Mouse (Mus musculus) intestine, embryonic 16.5 days (tissue): Measurements from ENCODE around the gene Cdk5rap1. TPM values are rescaled to one million over a fixed set of nuclear protein-coding genes. Genes with fewer than 3 reads are reported as not detected.
"Not testable (repeated sequence)": the region's sequence is repeated elsewhere in the genome, so short reads cannot be mapped to it uniquely, and the experiment has no call there.

ENCODE experiments used
- ATAC-seq: fragments of 200-750 bp; cut with Nextera tagmentation; 2 replicates; pipeline ENCODE4 v1.8.0; 2017; ENCODE audit warnings: moderate TSS enrichment, moderate library complexity
- H3K27ac ChIP-seq: fragments of 300-500 bp; sonication (generic); 2 replicates; pipeline ENCODE4 v1.5.1; 2014; ENCODE audit warnings: mild to moderate bottlenecking, low read length
- H3K27me3 ChIP-seq: fragments of 300-500 bp; sonication (generic); replicated peaks from 2 replicates; pipeline ENCODE4 v1.6.1; 2014; ENCODE audit warnings: low read length, control low read depth, mixed read lengths; ENCODE audit not compliant: control insufficient read depth, insufficient read depth
- H3K36me3 ChIP-seq: fragments of 300-500 bp; sonication (generic); 2 replicates; pipeline ENCODE4 v1.6.1; 2014; ENCODE audit warnings: low read length, control low read depth; ENCODE audit not compliant: control insufficient read depth, insufficient read depth
- H3K4me1 ChIP-seq: fragments of 300-500 bp; sonication (generic); 2 replicates; pipeline ENCODE4 v1.6.1; 2014; ENCODE audit warnings: low read length, control low read depth, mixed read lengths; ENCODE audit not compliant: control insufficient read depth, insufficient read depth
- H3K4me2 ChIP-seq: fragments of 300-500 bp; sonication (generic); 2 replicates; pipeline ENCODE4 v1.6.1; 2014; ENCODE audit warnings: low read depth, low read length, control low read depth
- H3K4me3 ChIP-seq: fragments of 300-500 bp; sonication (generic); 2 replicates; pipeline ENCODE4 v1.5.1; 2014; ENCODE audit warnings: mild to moderate bottlenecking, low read length
- H3K9ac ChIP-seq: fragments of 300-500 bp; sonication (generic); 2 replicates; pipeline ENCODE4 v1.6.1; 2014; ENCODE audit warnings: low read depth, low read length
- H3K9me3 ChIP-seq: fragments of 300-500 bp; sonication (generic); 2 replicates; pipeline ENCODE4 v1.6.1; 2016; ENCODE audit warnings: low read length, control low read depth; ENCODE audit not compliant: control insufficient read depth
- WGBS: fragments of 180-500 bp; shearing (Covaris S2); extraction: QIAGEN DNeasy Blood & Tissue Kit; methylation state at CpG from one replicate; pipeline ENCODE4 v1.1.7; 2014; 5-methylcytosine and 5-hydroxymethylcytosine counted together
- polyA plus RNA-seq: library from polyadenylated mRNA; unstranded; fragments of >200 nt; fragmentation: Nextera tagmentation; extraction: Ambion mirVana; gene quantifications from 2 replicates; pipeline ENCODE4 v1.2.1, GENCODE M21; 2015

Cdk5rap1 gene
- polyA plus RNA-seq, 1 experiment from 2014 or later = 18.1 TPM

DNA sequence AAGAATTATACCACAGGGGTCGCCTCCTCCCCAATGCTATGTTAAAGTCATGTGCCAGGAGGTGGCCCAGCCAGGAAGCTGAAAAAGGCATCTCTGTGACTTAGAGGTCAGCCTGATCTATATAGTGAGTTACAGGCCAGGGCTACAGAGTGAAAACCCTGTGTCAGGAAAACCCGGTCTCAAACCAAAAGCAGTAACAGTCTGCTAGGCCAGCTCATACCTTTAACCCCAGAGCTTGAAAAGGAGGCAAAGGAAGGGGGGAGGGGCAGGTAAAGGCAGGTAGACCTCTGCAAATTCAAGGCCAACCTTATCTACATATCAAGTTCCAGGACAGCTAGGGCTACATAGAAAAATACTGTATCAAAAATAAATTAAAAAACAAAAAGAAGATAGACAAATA, 33.5 kb downstream of the Cdk5rap1 start:
- no peak overlapping the region for H3K9ac ChIP-seq
- H3K27me3 ChIP-seq = no peaks in the 10 kb centered on the region
- H3K27ac ChIP-seq = no peak overlapping the region
- no peak for ATAC-seq
- H3K36me3 ChIP-seq = no peaks in the 10 kb centered on the region; the same call in 1 of the 2 replicates
- WGBS = 73% methylated on average over 2 of the region's 2 CpGs
- no peak overlapping the region for H3K4me3 ChIP-seq
- H3K4me1 ChIP-seq = no peaks in the 10 kb centered on the region
- H3K9me3 ChIP-seq = no peaks in the 10 kb centered on the region
- no peak overlapping the region for H3K4me2 ChIP-seq

DNA sequence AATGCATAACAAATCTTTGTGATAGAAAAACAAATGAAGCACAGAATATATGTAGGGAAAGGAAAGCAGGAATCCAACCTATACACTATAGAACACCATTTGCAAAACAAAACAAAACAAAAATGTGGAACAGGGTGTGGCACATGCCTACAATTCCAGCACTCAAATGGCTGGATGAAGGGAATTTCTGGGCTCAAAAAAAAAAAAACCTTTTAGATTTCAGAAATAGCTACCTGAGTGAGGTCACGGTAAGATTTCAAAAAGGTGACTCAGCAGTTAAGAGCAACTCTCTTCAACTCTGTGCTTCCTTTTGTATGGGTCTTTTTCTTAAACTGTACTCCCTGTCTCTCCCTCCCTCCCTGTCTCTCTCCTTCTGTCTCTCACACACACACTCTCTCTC, 34.6 kb downstream of the Cdk5rap1 start:
- H3K4me3 ChIP-seq = no peak overlapping the region
- no peaks in the 10 kb centered on the region for H3K9me3 ChIP-seq
- 80% methylated on average over 1 of the region's 1 CpGs for WGBS
- no peaks in the 10 kb centered on the region; the same call in 1 of the 2 replicates for H3K36me3 ChIP-seq
- ATAC-seq = no peak
- no peak overlapping the region for H3K9ac ChIP-seq
- no peak overlapping the region for H3K27ac ChIP-seq
- H3K4me1 ChIP-seq = no peaks in the 10 kb centered on the region
- no peaks in the 10 kb centered on the region for H3K27me3 ChIP-seq
- no peak overlapping the region for H3K4me2 ChIP-seq

DNA sequence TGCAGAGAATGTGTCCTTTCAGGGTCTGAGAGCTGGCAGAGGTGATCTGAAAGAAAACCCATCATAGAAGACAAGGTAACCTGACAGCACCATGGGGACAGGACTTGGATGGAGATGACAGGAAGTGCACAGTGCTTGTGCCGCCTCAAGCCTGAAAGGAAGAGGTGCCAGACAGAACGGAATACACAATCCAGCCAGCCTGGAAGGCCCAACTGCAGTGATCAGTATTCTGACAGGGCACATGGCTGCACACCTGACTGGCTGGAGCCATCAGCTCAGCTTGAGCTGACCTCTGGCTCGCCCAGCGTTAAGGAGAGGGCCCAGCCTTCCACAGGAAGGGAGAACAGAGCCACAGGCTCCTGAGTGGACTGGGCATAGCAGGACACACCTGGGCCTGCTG, 37.2 kb downstream of the Cdk5rap1 start:
- no peaks in the 10 kb centered on the region; the same call in 1 of the 2 replicates for H3K36me3 ChIP-seq
- no peak overlapping the region for H3K4me3 ChIP-seq
- no peak overlapping the region for H3K4me2 ChIP-seq
- no peaks in the 10 kb centered on the region for H3K9me3 ChIP-seq
- H3K27ac ChIP-seq = no peak overlapping the region
- H3K9ac ChIP-seq = no peak overlapping the region
- H3K27me3 ChIP-seq = no peaks in the 10 kb centered on the region
- 80% methylated on average over 4 of the region's 4 CpGs for WGBS
- H3K4me1 ChIP-seq = no peaks in the 10 kb centered on the region
- no peak for ATAC-seq

DNA sequence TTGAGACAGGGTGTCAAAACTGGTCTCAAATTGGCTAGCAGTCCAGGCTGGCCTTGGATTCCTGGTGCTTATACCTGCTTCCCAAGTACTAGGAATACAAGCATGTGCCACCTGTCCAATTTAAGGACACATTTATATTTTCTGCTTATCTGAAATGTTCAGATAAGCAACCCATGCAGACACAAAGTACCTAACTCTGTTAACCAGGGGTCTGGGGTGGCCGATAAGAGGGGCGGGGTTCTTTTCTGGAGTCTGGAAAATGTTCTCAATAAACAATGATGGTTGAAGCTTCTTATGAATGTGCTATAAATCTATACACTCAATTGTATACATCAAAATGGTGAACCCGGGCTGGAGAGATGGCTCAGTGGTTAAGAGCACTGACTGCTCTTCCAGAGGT, 46.0 kb downstream of the Cdk5rap1 start:
- ATAC-seq = no peak
- Histone ChIP-seq H3K4me2 (no peak overlapping the region), H3K4me1 (no peaks in the 10 kb centered on the region), H3K4me3 (no peak overlapping the region), H3K9ac (no peak overlapping the region), H3K36me3 (no peaks in the 10 kb centered on the region), H3K27ac (no peak overlapping the region), H3K9me3 (no peaks in the 10 kb centered on the region), H3K27me3 (no peaks in the 10 kb centered on the region)
- WGBS = 55% methylated on average over 3 of the region's 3 CpGs

DNA sequence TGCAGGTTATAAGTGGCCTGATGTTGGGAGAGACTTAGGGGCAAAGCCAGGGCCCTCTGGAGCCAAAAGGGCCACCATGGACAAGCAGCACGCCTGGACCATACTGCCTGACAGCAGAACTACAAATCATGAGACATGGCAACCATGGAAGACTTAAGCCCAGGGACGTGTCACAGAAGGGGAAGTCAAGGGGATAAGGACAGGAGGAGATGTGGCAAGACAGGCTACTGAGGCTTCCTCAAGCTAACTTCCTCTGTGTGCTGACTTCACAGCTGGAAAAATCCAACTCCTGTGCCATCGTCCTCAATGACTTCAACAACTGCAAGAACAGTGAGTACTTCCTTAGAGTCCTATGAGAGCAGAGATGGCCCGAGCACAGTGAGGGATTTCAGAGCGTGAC, 59.0 kb downstream of the Cdk5rap1 start:
- H3K4me3 ChIP-seq, ATAC-seq, H3K4me2 ChIP-seq, H3K27me3 ChIP-seq, H3K4me1 ChIP-seq, H3K9ac ChIP-seq, H3K9me3 ChIP-seq, H3K36me3 ChIP-seq, H3K27ac ChIP-seq: not testable (repeated sequence)
- 71% methylated on average over 5 of the region's 5 CpGs for WGBS

DNA sequence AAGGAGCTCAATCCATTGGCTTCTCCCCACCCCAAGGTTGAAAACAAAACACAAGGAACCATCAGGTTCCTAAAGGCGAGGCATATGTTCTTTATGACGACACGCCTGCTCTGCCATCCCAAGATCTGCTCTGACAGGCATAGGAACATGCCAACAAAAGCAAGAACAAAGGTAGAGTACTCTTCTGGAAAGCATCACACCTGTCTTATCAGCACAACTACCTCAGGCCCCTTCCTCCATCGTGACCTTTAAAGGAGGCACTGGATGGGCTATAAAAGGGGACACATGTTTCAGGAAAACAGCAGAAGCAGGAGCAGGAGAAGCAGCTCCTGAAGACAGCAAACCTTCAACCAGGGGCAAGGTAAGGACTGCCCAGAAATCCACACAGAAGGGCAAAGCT, 65.9 kb downstream of the Cdk5rap1 start, which contains the start of gene Bpifb9b:
Bpifb9b (plus strand) TSS at position 301 of the 400 bp plus-strand sequence.
- not testable (repeated sequence) for H3K27ac ChIP-seq, H3K27me3 ChIP-seq, H3K36me3 ChIP-seq, H3K4me2 ChIP-seq, H3K9me3 ChIP-seq, H3K4me3 ChIP-seq, H3K4me1 ChIP-seq, H3K9ac ChIP-seq, ATAC-seq
- 75% methylated on average over 4 of the region's 4 CpGs for WGBS

DNA sequence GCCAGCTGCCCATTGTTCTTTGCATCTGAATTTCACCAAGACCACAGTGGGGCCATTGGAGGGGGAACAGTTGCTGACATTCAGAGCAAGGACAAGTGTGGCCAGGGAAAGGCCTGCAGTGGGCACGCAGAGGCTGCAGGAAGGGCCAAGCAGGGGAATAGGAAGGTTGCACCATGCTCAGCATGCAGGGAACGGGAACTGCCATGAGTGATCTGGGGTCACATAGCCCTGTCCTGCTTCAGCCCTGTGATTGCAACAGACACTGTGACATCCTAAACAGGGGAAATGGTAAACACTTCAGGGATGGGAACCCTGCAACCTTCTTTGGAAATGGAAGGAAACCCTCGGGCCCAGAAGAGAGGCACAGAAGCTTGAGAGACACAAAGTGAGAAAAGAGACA, 68.2 kb downstream of the Cdk5rap1 start:
- not testable (repeated sequence) for H3K27me3 ChIP-seq, H3K4me2 ChIP-seq, H3K4me1 ChIP-seq, ATAC-seq, H3K36me3 ChIP-seq, H3K27ac ChIP-seq, H3K9me3 ChIP-seq, H3K9ac ChIP-seq, H3K4me3 ChIP-seq
- 81% methylated on average over 1 of the region's 3 CpGs for WGBS

DNA sequence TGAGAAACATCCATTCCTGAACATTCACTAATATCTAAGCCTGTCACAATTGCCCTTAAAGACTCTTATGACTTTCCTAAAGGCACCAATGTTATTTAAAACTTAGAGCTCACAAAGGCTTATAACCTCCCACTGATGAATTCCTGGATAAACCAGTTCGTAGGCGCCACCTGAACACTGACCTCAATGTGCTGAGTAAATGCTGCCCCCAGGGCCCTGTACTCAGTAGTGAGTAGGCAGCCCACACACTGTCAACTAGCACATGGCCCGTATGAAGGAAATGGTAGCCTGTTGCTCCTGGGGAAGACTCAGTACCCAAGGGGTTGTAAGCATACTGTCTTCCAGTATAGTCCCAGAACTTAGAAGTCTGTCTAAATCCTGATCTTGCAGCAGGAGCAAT, 71.0 kb downstream of the Cdk5rap1 start:
- no peak for ATAC-seq
- no peaks in the 10 kb centered on the region for H3K36me3 ChIP-seq
- no peak overlapping the region for H3K9ac ChIP-seq
- H3K27me3 ChIP-seq = no peaks in the 10 kb centered on the region
- H3K4me1 ChIP-seq = no peaks in the 10 kb centered on the region
- H3K9me3 ChIP-seq = no peaks in the 10 kb centered on the region
- H3K4me2 ChIP-seq = no peak overlapping the region
- H3K27ac ChIP-seq = no peak overlapping the region
- H3K4me3 ChIP-seq = no peak overlapping the region
- 84% methylated on average over 3 of the region's 3 CpGs for WGBS

DNA sequence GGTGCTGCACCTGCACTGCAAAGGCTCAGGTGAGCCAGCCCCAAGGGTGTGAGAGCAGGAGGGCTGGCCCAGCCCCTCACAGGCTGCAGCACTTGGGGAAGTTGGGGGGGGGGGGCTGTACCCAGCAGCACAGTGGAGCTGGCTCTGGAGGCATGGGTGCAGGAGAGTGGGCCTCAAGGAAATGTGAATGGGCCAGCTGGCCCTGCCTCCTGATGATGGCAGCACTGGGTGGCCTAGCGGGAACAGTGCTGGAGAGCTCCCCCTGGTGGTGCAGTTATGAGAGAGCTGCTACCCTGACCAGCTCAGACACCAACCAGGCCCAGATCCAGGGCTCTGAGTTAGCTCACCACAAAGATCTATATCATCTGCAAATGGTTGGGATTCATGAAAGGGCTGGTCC, 72.3 kb downstream of the Cdk5rap1 start:
- H3K27me3 ChIP-seq = no peaks in the 10 kb centered on the region
- H3K36me3 ChIP-seq = no peaks in the 10 kb centered on the region
- WGBS = 12% methylated on average over 1 of the region's 1 CpGs
- no peak overlapping the region for H3K4me3 ChIP-seq
- no peak overlapping the region for H3K4me2 ChIP-seq
- ATAC-seq = peak; percentile 55
- H3K9ac ChIP-seq = no peak overlapping the region
- H3K27ac ChIP-seq = no peak overlapping the region
- no peaks in the 10 kb centered on the region for H3K4me1 ChIP-seq
- no peaks in the 10 kb centered on the region for H3K9me3 ChIP-seq

DNA sequence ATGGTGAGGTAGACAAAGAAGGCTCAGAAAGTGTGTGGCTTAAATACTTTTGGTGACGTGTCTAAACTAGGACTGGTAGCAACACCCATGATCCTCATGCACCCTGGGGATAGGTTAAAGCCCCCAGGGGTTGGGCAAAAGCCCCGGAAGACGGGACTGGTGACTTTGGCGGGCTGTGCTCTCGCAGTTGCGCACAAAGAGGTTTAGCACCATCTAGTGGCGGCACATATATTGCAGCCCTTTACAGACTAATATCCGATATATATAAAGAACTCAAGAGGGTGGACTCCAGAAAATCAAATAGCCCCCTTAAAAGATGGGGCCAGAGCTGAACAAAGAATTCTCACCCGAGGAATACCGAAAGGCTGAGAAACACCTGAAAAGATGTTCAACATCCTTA, 78.1 kb downstream of the Cdk5rap1 start:
- WGBS = 3% methylated on average over 10 of the region's 10 CpGs
- H3K4me2 ChIP-seq, H3K9ac ChIP-seq, H3K36me3 ChIP-seq, ATAC-seq, H3K4me3 ChIP-seq, H3K9me3 ChIP-seq, H3K27me3 ChIP-seq, H3K4me1 ChIP-seq, H3K27ac ChIP-seq: not testable (repeated sequence)
